Mouse (Mus musculus): ENCODE results near the gene Wsb2.

DNA sequence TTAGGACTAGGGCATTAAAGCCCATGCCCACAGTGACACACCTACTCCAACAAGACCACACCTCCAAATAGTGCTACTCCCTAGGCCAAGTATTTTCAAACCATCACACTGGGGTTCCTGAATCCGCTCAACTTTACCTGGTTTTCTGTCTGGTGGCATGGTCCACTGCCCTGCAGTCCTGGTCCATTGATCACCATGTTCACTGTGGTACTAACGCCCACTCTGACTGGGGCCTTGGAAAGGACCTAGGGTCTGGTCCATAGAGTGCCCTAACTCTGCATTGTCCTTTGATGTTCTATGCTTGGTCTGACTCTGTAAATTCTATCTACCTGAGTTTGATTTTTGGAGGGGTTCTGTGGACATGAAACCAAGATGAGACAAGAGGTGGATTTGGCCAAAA, 9.3 kb upstream of the Wsb2 start:
- TF ChIP-seq CTCF (IDR thresholded peaks at IDR 0.05; ENCODE audit: low read depth), result no peak
- no peak for TF ChIP-seq EP300 (IDR thresholded peaks at IDR 0.05; ENCODE audit: low read depth)
